Mouse (Mus musculus) midbrain, embryonic 14.5 days (tissue): ENCODE data around the gene Jph4. TPM values are rescaled to one million over a fixed set of nuclear protein-coding genes. Genes with fewer than 3 reads are reported as not detected.

Experiments used
- ATAC-seq: fragments of 200-750 bp; cut with Nextera tagmentation; 2 replicates; pipeline ENCODE4 v1.8.0; 2017; ENCODE audit warnings: moderate number of reproducible peaks, moderate library complexity; ENCODE audit not compliant: low FRiP score, low TSS enrichment
- DNase-seq: peaks from one replicate; pipeline ENCODE4 v3.0.0-alpha.2; 2015
- H3K27ac ChIP-seq: fragments of 300-500 bp; sonication (generic); replicated peaks from 2 replicates; pipeline ENCODE4 v1.5.1; 2014; ENCODE audit warnings: mild to moderate bottlenecking, low read depth, low read length, moderate library complexity
- H3K27me3 ChIP-seq: fragments of 300-500 bp; sonication (generic); 2 replicates; pipeline ENCODE4 v1.6.1; 2014; ENCODE audit warnings: low read length, control low read depth, mixed read lengths; ENCODE audit not compliant: control insufficient read depth, insufficient read depth
- H3K36me3 ChIP-seq: fragments of 300-500 bp; sonication (generic); 2 replicates; pipeline ENCODE4 v1.6.1; 2014; ENCODE audit warnings: low read length, control low read depth; ENCODE audit not compliant: control insufficient read depth, insufficient read depth
- H3K4me1 ChIP-seq: fragments of 300-500 bp; sonication (generic); 2 replicates; pipeline ENCODE4 v1.6.1; 2014; ENCODE audit warnings: mild to moderate bottlenecking, antibody characterized with exemption, low read length, control low read depth; ENCODE audit not compliant: control insufficient read depth, insufficient read depth
- H3K4me2 ChIP-seq: fragments of 300-500 bp; sonication (generic); 2 replicates; pipeline ENCODE4 v1.6.1; 2014; ENCODE audit warnings: mild to moderate bottlenecking, low read length, moderate library complexity
- H3K4me3 ChIP-seq: fragments of 300-500 bp; sonication (generic); replicated peaks from 2 replicates; pipeline ENCODE4 v1.5.1; 2014; ENCODE audit warnings: low read depth, low read length
- H3K9ac ChIP-seq: fragments of 300-500 bp; sonication (generic); replicated peaks from 2 replicates; pipeline ENCODE4 v1.6.1; 2014; ENCODE audit warnings: mild to moderate bottlenecking, low read length, moderate library complexity
- H3K9me3 ChIP-seq: fragments of 300-500 bp; sonication (generic); 2 replicates; pipeline ENCODE4 v1.6.1; 2016; ENCODE audit warnings: low read length, control low read depth, mixed read lengths; ENCODE audit not compliant: control insufficient read depth
- WGBS: fragments of 180-500 bp; shearing (Covaris S2); extraction: QIAGEN DNeasy Blood & Tissue Kit; methylation state at CpG from one replicate; pipeline ENCODE4 v1.1.7; 2014; 5-methylcytosine and 5-hydroxymethylcytosine counted together
- polyA plus RNA-seq: library from polyadenylated mRNA; unstranded; fragments of >200 nt; fragmentation: Nextera tagmentation; extraction: Ambion mirVana; gene quantifications from 2 replicates; pipeline ENCODE4 v1.2.1, GENCODE M21; 2014

The Jph4 gene
- polyA plus RNA-seq, 1 experiment from 2014 or later, result 31.1 TPM

DNA sequence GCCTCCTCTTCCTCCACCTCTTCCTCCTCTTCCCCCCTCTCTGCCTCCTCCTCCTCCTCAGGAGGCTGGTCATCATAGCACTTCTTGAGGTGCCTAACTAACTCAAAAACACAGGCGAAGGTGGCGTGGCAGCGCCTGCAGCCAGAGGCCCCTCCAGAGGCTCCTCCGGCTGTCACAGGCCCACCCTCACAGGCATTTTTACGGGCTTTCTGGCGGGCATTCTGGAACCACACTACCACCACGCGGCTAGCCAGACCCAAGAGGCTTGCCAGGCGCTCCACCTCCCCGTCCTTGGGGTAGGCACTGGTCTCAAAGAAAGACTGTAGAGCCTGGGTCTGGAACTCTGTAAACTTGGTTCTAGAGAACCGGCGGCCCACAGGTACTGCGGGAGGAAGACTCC is 51.3 kb downstream of the Jph4 start:
- no peak overlapping the region for H3K9ac ChIP-seq
- no peak overlapping the region for H3K4me3 ChIP-seq
- no peaks in the 10 kb centered on the region for H3K9me3 ChIP-seq
- no peak overlapping the region for H3K27ac ChIP-seq
- 92% methylated on average over 13 of the region's 13 CpGs for WGBS
- ATAC-seq (no peak), DNase-seq (no peak)
- peaks cover 83% of the 10 kb centered on the region for H3K36me3 ChIP-seq
- 0 out of 2 replicates have a peak, but pooled peaks cover 10% of the 10 kb centered on the region for H3K4me1 ChIP-seq
- H3K4me2 ChIP-seq, result no peak overlapping the region
- H3K27me3 ChIP-seq, result no peaks in the 10 kb centered on the region

DNA sequence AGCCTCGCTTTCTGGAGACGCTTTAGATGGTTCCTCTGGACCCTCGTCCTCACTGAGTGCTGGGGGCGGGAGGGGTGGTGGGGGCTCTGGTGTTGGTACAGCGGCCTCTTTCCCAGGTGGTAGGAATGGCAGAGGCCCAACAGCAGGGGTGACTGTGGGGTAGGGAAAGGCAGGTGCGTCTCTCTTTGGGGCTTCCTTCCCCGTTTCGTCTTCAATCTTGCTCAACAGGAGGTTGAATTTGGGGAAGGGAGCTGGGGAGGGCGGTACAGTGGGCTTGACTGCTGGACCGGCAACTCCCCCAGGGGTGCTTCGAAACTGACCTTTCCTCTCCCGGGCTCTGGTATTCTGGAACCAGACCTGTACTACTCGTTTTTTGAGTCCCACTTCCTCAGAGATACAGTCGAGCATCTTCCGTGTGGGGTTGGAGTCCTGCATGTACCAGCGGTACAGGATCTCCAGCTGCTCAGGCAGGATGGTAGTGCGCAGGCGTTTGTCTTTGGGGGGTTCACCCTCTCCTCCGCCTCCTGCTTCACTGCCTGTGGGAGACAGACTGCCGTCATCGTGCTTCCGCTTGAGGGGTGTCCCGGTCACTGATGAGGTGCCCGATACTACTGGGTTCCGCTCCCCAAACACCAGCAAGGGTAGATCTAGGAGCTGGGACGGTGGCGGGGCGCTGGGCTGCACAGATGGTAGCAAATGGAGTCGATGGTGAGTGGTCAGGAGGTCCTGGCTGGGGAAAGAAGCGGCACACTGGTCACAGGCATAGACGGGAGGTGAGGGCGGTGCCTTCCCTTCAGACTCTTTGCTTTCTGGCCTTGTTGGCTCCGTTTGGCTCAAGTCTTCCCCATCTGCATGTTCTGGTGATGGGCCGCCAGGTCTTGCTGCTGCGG is 52.0 kb downstream of the Jph4 start:
- H3K4me3 ChIP-seq, result no peak overlapping the region
- H3K36me3 ChIP-seq, result peaks cover 77% of the 10 kb centered on the region
- 81% methylated on average over 35 of the region's 35 CpGs for WGBS
- no peak overlapping the region for H3K9ac ChIP-seq
- no peak for ATAC-seq
- no peak overlapping the region for H3K4me2 ChIP-seq
- no peak for DNase-seq
- no peaks in the 10 kb centered on the region for H3K9me3 ChIP-seq
- H3K4me1 ChIP-seq, result peaks cover 13% of the 10 kb centered on the region; the same call in 1 of the 2 replicates
- H3K27me3 ChIP-seq, result no peaks in the 10 kb centered on the region
- no peak overlapping the region for H3K27ac ChIP-seq

DNA sequence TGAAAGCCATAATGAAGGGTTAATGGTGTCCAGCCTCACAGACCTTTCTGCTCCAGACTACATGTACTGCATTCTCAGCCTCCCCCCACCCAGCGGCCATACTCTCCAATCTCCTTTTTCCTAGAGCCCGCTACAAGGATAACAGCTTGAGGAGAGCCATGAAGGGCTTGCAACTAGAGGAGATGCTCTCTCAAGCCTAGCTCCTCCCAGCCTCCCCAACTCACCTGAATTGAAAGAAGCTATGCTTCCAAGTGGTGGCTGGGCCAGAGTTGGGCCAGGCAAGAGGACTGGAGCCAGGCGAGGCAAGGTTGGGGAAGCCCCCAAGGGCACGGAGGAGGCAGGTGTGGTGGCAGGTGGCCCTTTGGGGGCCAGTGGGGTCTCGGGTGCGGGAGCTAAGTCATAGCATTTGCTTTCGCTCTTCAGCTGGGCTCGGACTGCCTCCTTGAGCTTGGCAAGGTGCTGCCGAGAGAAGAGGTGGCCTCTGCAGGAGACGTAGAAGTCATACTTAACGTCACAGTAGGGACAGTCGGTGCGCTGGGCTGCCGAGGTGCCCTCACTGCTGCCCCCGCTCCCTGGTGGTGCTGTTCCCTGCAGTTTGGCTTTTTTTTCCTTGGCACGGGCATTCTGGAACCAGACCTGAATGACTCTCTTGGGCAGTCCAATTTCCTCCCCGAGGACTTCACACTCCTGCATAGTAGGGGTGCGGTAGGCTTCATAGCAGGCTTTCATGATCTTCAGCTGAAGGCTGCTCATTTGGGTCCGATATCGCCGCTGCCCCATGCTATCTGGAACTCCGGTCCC is 53.0 kb downstream of the Jph4 start:
- DNase-seq, result no peak
- Histone ChIP-seq H3K4me1 (peaks cover 18% of the 10 kb centered on the region; the same call in 1 of the 2 replicates), H3K27ac (no peak overlapping the region), H3K36me3 (peaks cover 67% of the 10 kb centered on the region), H3K9ac (no peak overlapping the region), H3K9me3 (no peaks in the 10 kb centered on the region), H3K4me2 (no peak overlapping the region), H3K4me3 (no peak overlapping the region), H3K27me3 (no peaks in the 10 kb centered on the region)
- no peak for ATAC-seq
- 91% methylated on average over 22 of the region's 22 CpGs for WGBS

DNA sequence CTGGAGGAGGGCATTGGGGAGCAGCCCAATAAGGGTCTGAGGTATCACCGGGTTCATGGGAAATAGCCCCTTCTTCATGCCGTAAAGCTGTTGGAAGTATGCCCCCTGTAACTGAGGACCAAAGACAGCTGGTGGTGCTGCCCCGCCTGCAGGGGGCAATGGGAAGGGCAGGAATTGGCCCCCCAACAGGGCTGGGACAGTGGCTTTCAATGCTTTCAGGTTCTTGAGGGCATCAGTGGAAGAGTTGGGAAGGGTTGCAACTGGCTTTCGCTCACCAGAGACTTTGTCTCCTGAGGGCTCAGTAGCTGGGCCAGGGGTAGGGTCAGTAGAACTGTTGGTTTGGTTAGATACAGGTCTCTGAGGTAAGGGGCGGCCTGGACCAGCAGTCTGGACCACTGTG is 53.6 kb downstream of the Jph4 start:
- Histone ChIP-seq H3K4me2 (no peak overlapping the region), H3K9me3 (no peaks in the 10 kb centered on the region), H3K36me3 (peaks cover 61% of the 10 kb centered on the region), H3K4me1 (peaks cover 20% of the 10 kb centered on the region; the same call in 1 of the 2 replicates), H3K4me3 (no peak overlapping the region), H3K27ac (peak overlapping the region; percentile 45; the same call in 1 of the 2 replicates), H3K27me3 (no peaks in the 10 kb centered on the region), H3K9ac (no peak overlapping the region)
- no peak for DNase-seq
- ATAC-seq, result no peak
- WGBS, result 88% methylated on average over 5 of the region's 5 CpGs

DNA sequence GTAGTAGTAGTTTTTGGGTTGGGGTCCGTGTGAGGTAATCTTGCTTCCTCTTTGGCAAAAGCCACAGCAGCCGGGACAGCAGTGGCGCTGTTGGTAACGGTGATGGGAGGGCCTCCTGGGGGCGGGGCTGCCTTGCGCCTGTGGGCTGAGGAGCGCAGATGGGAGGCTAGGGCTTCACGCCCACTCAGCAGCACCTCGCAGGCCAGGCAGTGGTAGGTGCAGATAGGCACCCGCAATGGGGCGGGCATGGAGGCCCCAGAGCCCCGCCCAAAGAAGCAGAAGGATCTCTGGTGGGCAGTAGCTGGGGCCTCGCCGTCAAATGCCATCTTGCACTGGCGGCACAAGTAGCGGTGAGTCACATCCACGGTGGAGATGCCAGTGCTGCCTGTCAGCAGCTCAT is 54.1 kb downstream of the Jph4 start:
- H3K36me3 ChIP-seq, result peaks cover 56% of the 10 kb centered on the region
- H3K9me3 ChIP-seq, result no peaks in the 10 kb centered on the region
- no peaks in the 10 kb centered on the region for H3K27me3 ChIP-seq
- 27% methylated on average over 17 of the region's 17 CpGs for WGBS
- H3K27ac ChIP-seq, result peak overlapping the region; percentile 45; the same call in 1 of the 2 replicates
- peak; percentile 52; the same call in 1 of the 2 replicates for ATAC-seq
- H3K4me2 ChIP-seq, result no peak overlapping the region
- H3K4me3 ChIP-seq, result no peak overlapping the region
- DNase-seq, result peak; percentile 45
- peaks cover 20% of the 10 kb centered on the region; the same call in 1 of the 2 replicates for H3K4me1 ChIP-seq
- no peak overlapping the region for H3K9ac ChIP-seq

DNA sequence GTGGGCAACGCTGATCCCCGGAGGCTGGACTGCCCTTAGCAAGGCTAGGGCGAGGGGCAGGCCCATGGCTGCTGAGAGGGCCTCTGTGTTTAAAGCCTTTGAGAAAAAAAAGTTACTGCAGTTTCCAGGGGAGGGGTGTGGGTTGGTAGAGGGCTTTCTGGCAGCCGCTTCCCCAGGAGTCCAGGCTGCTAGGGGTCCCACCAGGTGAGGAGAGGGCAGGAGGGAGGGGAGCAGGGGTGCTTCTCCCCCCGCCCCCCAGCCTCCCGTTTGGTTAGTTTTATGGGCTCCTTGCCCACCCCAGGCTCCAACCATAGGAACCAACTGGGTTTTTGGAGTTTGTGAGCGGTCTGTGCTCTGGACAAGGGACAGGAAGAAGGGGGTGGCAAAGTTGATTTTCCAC is 54.9 kb downstream of the Jph4 start:
- Histone ChIP-seq H3K27ac (no peak overlapping the region), H3K9ac (no peak overlapping the region), H3K4me2 (no peak overlapping the region), H3K9me3 (no peaks in the 10 kb centered on the region), H3K4me1 (peaks cover 20% of the 10 kb centered on the region; the same call in 1 of the 2 replicates), H3K36me3 (peaks cover 50% of the 10 kb centered on the region), H3K4me3 (no peak overlapping the region), H3K27me3 (no peaks in the 10 kb centered on the region)
- no peak for DNase-seq
- 55% methylated on average over 7 of the region's 7 CpGs for WGBS
- ATAC-seq, result no peak

DNA sequence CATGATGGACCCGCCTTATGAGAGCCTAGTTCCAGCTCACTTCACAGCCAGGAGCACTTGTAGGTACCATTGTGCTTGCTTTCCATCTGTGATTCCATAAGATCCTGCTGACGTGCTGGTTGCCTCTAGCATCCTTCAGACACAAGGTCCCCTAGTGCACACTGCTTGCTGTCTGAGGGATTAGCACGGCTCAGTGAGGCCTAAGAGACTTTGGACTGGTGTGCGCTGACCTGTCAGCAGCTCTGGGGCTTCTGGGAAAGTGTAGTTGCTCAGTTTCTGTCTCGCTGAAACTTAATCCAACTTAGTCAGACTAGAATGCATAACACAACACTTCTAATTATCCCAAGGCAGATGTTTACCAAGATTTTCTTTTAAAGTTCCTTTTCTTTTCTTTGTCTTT is 56.8 kb downstream of the Jph4 start:
- Histone ChIP-seq H3K36me3 (peaks cover 31% of the 10 kb centered on the region), H3K9ac (no peak overlapping the region)
- no peak for ATAC-seq

DNA sequence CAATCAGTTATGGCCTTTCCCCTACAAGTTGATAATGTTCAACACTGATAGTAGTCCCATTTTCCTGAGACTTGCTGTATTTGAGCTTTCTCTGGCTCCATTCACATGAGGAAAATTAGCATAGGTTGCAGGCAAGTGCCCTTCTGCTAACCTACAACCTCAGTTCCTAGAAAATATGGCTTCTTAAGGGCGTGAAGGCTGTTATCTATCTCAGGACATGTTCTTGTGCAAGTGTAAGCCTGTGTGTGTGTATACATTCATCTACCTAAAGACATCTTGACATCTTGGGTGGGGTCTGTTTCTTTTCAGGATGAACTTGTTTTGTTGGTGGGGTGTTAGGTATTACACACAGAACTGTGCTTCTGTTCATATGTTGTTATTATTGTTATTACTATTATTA is 57.7 kb downstream of the Jph4 start:
- ATAC-seq (no peak), DNase-seq (no peak)
- Histone ChIP-seq H3K27ac (no peak overlapping the region), H3K4me3 (no peak overlapping the region), H3K36me3 (peaks cover 21% of the 10 kb centered on the region), H3K9me3 (no peaks in the 10 kb centered on the region), H3K9ac (no peak overlapping the region), H3K27me3 (no peaks in the 10 kb centered on the region), H3K4me1 (peaks cover 22% of the 10 kb centered on the region; the same call in 1 of the 2 replicates), H3K4me2 (no peak overlapping the region)
- 95% methylated on average over 1 of the region's 1 CpGs for WGBS

More for the DNA sequence above, 56.8 kb downstream of the Jph4 start:
- Histone ChIP-seq H3K4me2 (no peak overlapping the region), H3K9me3 (no peaks in the 10 kb centered on the region), H3K27ac (no peak overlapping the region; the same call in 1 of the 2 replicates), H3K27me3 (no peaks in the 10 kb centered on the region), H3K4me1 (peaks cover 20% of the 10 kb centered on the region; the same call in 1 of the 2 replicates), H3K4me3 (no peak overlapping the region)
- DNase-seq, result peak; percentile 42
- WGBS, result 26% methylated on average over 5 of the region's 5 CpGs
